Mouse (Mus musculus) hindbrain, embryonic 10.5 days (tissue): ENCODE measurements around the gene Gtf2i. TPM values are rescaled to one million over a fixed set of nuclear protein-coding genes. Genes with fewer than 3 reads are reported as not detected.

Experiments used
- DNase-seq: peaks from one replicate; pipeline ENCODE4 v3.0.0-alpha.2; 2017; ENCODE audit warnings: low spot score
- H3K27ac ChIP-seq: fragments of 300-500 bp; sonication (generic); 2 replicates; pipeline ENCODE4 v1.5.1; 2016; ENCODE audit warnings: mild to moderate bottlenecking, moderate library complexity
- H3K27me3 ChIP-seq: fragments of 300-500 bp; sonication (generic); 2 replicates; pipeline ENCODE4 v1.6.1; 2016; ENCODE audit warnings: mild to moderate bottlenecking; ENCODE audit not compliant: poor library complexity, insufficient read depth, severe bottlenecking
- H3K36me3 ChIP-seq: fragments of 300-500 bp; sonication (generic); 2 replicates; pipeline ENCODE4 v1.6.1; 2016; ENCODE audit warnings: mild to moderate bottlenecking, moderate library complexity
- H3K4me1 ChIP-seq: fragments of 300-500 bp; sonication (generic); replicated peaks from 2 replicates; pipeline ENCODE4 v1.6.1; 2016; ENCODE audit warnings: mild to moderate bottlenecking
- H3K4me3 ChIP-seq: fragments of 300-500 bp; sonication (generic); 2 replicates; pipeline ENCODE4 v1.5.1; 2016; ENCODE audit warnings: mild to moderate bottlenecking, moderate library complexity
- H3K9me3 ChIP-seq: fragments of 300-500 bp; sonication (generic); 2 replicates; pipeline ENCODE4 v1.6.1; 2016; ENCODE audit warnings: mild to moderate bottlenecking, moderate library complexity
- WGBS: fragments of 180-500 bp; shearing (Covaris S2); methylation state at CpG from one replicate; pipeline ENCODE4 v1.1.7; 2016; 5-methylcytosine and 5-hydroxymethylcytosine counted together
- polyA plus RNA-seq: library from polyadenylated mRNA; unstranded; fragments of >200 nt; fragmentation: Nextera tagmentation; extraction: Ambion mirVana; gene quantifications from 2 replicates; pipeline ENCODE4 v1.2.1, GENCODE M21; 2016

The Gtf2i gene
- polyA plus RNA-seq, 1 experiment from 2014 or later = 189 TPM

DNA sequence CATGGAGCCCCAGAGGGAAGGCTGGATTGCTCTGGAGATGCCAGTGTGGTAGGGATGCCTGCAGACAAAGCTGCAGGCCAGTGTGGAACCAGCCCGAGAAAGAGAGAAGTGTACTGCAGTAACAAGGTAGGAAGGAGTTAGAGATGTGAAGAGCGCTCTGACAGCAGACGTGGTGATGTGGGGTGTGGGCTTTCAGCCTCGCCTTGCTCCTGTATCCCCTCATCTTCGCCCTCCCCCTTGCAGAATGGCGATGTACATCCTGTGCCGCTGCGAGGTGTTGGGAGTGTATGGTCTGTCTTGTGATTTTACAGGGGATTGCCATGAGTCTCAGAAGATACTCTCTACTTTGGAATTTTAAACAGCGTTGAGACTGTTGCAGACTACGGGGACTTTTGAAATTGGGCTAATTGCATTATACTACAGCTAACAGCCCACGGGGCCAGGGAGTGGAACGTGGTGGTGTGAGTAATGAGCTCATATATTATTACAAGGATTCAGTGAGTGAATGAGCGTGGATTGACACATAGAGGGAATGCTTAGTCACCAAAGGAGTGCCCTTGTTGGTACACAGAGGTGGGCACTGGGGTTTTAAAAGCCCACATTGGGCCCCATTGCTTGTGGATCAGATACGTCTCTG, 65.8 kb downstream of the Gtf2i start:
- DNase-seq = no peak
- WGBS = 93% methylated on average over 14 of the region's 14 CpGs
- Histone ChIP-seq H3K4me3 (no peak overlapping the region), H3K9me3 (no peaks in the 10 kb centered on the region), H3K27me3 (no peaks in the 10 kb centered on the region), H3K36me3 (peaks cover 98% of the 10 kb centered on the region), H3K27ac (no peak overlapping the region), H3K4me1 (no peaks in the 10 kb centered on the region)

DNA sequence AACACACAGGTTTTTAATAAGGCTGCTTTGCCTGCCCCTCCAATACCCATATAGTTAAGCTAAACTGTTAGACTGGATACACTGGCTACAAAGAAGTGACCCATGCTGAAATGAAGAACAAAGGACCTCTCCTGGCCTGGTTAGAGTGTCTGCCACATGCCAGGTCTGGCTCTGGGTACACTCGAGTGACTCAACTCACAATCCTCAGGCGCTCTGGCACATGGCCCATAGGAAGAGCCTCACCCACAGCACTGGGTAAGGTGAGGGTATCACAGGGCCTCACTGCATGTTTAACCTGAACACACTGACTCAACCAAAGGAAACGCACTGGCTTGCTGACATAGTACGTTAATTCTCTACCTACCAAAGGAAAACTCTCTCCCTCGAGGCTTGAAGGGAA, 68.4 kb downstream of the Gtf2i start:
- WGBS = 95% methylated on average over 5 of the region's 5 CpGs
- Histone ChIP-seq H3K9me3 (no peaks in the 10 kb centered on the region), H3K27me3 (no peaks in the 10 kb centered on the region), H3K36me3 (peaks cover 98% of the 10 kb centered on the region), H3K4me3 (no peak overlapping the region), H3K27ac (no peak overlapping the region), H3K4me1 (no peaks in the 10 kb centered on the region)
- no peak for DNase-seq

DNA sequence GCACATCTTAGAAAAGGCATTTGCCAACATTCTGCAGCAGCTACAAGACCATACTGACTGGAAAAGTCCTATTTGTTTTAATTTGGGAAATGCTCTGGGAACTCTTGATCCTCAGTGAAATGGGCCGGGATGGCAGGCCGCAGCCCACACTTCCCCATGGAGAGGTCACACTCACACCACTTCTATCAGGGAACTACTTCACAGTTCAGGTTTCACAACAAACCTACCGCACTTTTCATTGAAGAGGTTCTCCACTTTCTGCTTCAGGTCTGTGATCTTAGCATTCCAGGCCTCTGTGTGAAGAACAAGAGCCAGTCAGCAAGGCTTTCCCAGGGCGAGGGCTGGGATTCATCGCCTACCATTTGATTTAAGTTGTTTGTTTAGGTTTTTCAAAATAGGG, 69.7 kb downstream of the Gtf2i start:
- Histone ChIP-seq H3K9me3 (no peaks in the 10 kb centered on the region), H3K4me3 (no peak overlapping the region), H3K27me3 (no peaks in the 10 kb centered on the region), H3K4me1 (no peaks in the 10 kb centered on the region), H3K27ac (no peak overlapping the region), H3K36me3 (peaks cover 100% of the 10 kb centered on the region)
- no peak for DNase-seq
- 94% methylated on average over 5 of the region's 5 CpGs for WGBS

GRCm38 (mm10) chr5:134243661-134244436, 70.7 kb downstream of the Gtf2i start:
- DNase-seq = no peak
- peaks cover 100% of the 10 kb centered on the region for H3K36me3 ChIP-seq
- peaks cover 7% of the 10 kb centered on the region for H3K4me1 ChIP-seq
- no peak overlapping the region for H3K27ac ChIP-seq
- H3K27me3 ChIP-seq = no peaks in the 10 kb centered on the region
- no peaks in the 10 kb centered on the region for H3K9me3 ChIP-seq
- H3K4me3 ChIP-seq = no peak overlapping the region
- WGBS = 94% methylated on average over 26 of the region's 26 CpGs

DNA sequence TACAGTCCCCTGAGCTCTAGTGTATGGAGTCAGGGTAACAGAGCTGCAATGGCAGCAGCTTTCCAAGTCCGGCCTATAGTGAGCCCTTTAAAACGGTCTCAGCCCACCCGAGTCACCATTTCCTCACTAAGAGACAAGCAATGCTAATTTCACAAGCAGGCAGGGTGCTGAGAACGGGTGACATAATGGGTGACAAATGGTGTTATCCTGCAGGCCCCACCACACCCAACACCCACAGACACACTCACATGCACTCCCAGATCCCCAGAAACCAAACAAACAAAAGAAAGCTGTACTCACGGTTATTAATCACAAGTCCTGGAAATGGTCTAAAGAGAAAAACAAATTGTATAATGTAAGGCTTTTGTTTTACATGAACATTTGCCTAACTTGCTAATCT, 72.7 kb downstream of the Gtf2i start:
- H3K27me3 ChIP-seq = no peaks in the 10 kb centered on the region
- 92% methylated on average over 5 of the region's 5 CpGs for WGBS
- no peak overlapping the region for H3K4me3 ChIP-seq
- no peak overlapping the region for H3K27ac ChIP-seq
- no peaks in the 10 kb centered on the region for H3K9me3 ChIP-seq
- no peak for DNase-seq
- H3K4me1 ChIP-seq = peaks cover 22% of the 10 kb centered on the region
- H3K36me3 ChIP-seq = peaks cover 100% of the 10 kb centered on the region

- Histone ChIP-seq H3K27ac (peak overlapping the region; percentile 83), H3K36me3 (peaks cover 88% of the 10 kb centered on the region)
Observed at GRCm38 (mm10) chr5:134237936-134238760, 76.4 kb downstream of the Gtf2i start.

GRCm38 (mm10) chr5:134237508-134237907, 77.1 kb downstream of the Gtf2i start:
- DNase-seq = no peak
- peaks cover 81% of the 10 kb centered on the region for H3K36me3 ChIP-seq

More at GRCm38 (mm10) chr5:134237936-134238760, 76.4 kb downstream of the Gtf2i start:
- 61% methylated on average over 28 of the region's 28 CpGs for whole genome bisulfite sequencing
- Histone ChIP-seq H3K4me1 (peaks cover 39% of the 10 kb centered on the region), H3K9me3 (no peaks in the 10 kb centered on the region), H3K4me3 (no peak overlapping the region; the same call in 1 of the 2 replicates), H3K27me3 (no peaks in the 10 kb centered on the region)
- DNase-seq = peak; percentile 74

DNA sequence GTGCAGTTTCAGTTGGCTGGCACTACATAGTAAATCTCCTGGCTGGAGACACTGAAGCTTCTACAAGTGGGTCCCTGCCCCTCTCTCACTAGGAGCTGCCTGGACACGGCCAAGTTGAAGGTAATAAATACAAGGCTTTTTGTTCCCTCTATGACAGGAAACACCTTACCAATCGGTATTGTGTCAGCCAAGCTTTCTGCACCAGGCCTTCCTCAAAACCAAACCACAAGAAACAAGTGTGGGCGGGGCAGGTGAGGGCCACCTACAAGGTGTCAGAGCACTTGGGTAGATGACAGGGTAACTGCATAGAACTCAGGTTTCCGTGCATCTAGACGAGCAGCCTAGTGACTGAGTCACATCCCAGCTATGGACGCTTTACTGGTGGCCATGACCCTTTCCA, 77.8 kb downstream of the Gtf2i start:
- WGBS = 93% methylated on average over 6 of the region's 6 CpGs
- Histone ChIP-seq H3K36me3 (peaks cover 74% of the 10 kb centered on the region), H3K9me3 (no peaks in the 10 kb centered on the region)

More at GRCm38 (mm10) chr5:134237508-134237907, 77.1 kb downstream of the Gtf2i start:
- Histone ChIP-seq H3K9me3 (no peaks in the 10 kb centered on the region), H3K4me3 (no peak overlapping the region), H3K27ac (peak overlapping the region; percentile 83; the same call in 1 of the 2 replicates), H3K27me3 (no peaks in the 10 kb centered on the region), H3K4me1 (peaks cover 46% of the 10 kb centered on the region)
- 97% methylated on average over 11 of the region's 11 CpGs for WGBS

GRCm38 (mm10) chr5:134236241-134236640, 78.3 kb downstream of the Gtf2i start:
- Histone ChIP-seq H3K4me1 (peaks cover 49% of the 10 kb centered on the region), H3K9me3 (no peaks in the 10 kb centered on the region), H3K27ac (no peak overlapping the region), H3K4me3 (no peak overlapping the region), H3K27me3 (no peaks in the 10 kb centered on the region), H3K36me3 (peaks cover 69% of the 10 kb centered on the region)
- WGBS = 89% methylated on average over 3 of the region's 3 CpGs
- no peak for DNase-seq

More for the DNA sequence above, 77.8 kb downstream of the Gtf2i start:
- DNase-seq = no peak
- no peak overlapping the region for H3K4me3 ChIP-seq
- H3K4me1 ChIP-seq = peaks cover 49% of the 10 kb centered on the region
- H3K27me3 ChIP-seq = no peaks in the 10 kb centered on the region
- no peak overlapping the region for H3K27ac ChIP-seq

DNA sequence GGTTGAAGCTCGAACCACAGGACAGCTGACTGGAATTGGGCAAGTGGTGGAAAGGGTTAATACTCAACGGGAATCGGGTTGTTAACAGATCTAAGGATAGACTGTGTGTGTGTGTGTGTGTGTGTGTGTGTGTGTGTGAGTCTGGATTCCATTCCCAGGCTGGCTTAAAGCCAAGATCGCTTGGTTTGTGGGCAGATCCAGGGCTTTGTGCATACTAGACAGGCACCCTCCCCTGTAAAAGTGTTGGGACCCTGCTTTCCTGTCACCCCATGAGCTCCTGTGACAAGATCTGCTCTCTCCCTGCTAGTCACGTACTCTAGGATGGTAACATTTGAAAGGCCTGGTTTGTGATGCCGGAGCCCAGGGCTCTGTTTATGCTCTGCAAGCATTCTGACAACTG, 79.4 kb downstream of the Gtf2i start:
- DNase-seq = no peak
- Histone ChIP-seq H3K9me3 (no peaks in the 10 kb centered on the region), H3K36me3 (peaks cover 57% of the 10 kb centered on the region), H3K27me3 (no peaks in the 10 kb centered on the region), H3K4me3 (no peak overlapping the region), H3K4me1 (peaks cover 49% of the 10 kb centered on the region), H3K27ac (0 out of 2 replicates have a peak overlapping the region, but pooled peaks have one; percentile 41)
- 68% methylated on average over 6 of the region's 6 CpGs for WGBS

- Histone ChIP-seq H3K36me3 (peaks cover 48% of the 10 kb centered on the region), H3K27ac (peak overlapping the region; percentile 50; the same call in 1 of the 2 replicates), H3K27me3 (no peaks in the 10 kb centered on the region), H3K4me1 (peaks cover 49% of the 10 kb centered on the region), H3K4me3 (no peak overlapping the region), H3K9me3 (no peaks in the 10 kb centered on the region)
- no peak for DNase-seq
- WGBS = 68% methylated on average over 2 of the region's 2 CpGs
Observed at GRCm38 (mm10) chr5:134234205-134234604, 80.4 kb downstream of the Gtf2i start.

GRCm38 (mm10) chr5:134233244-134233651, 81.3 kb downstream of the Gtf2i start:
- no peaks in the 10 kb centered on the region for H3K9me3 ChIP-seq
- H3K36me3 ChIP-seq = peaks cover 39% of the 10 kb centered on the region
- no peak for DNase-seq
- no peaks in the 10 kb centered on the region for H3K27me3 ChIP-seq
- WGBS = 83% methylated on average over 7 of the region's 7 CpGs
- H3K27ac ChIP-seq = 0 out of 2 replicates have a peak overlapping the region, but pooled peaks have one; percentile 5
- H3K4me1 ChIP-seq = peaks cover 39% of the 10 kb centered on the region
- no peak overlapping the region for H3K4me3 ChIP-seq
